Mouse (Mus musculus): Measurements from ENCODE around the gene Drg1.
"Not testable (repeated sequence)": the region's sequence is repeated elsewhere in the genome, so short reads cannot be mapped to it uniquely, and the experiment has no call there.

Gene Drg1

GRCm38 (mm10) chr11:3138323-3138722 lies 127.9 kb downstream of the Drg1 start:
- not testable (repeated sequence) for DNase-seq (ENCODE audit: extremely low read depth, low read depth)
